Mouse (Mus musculus): ENCODE measurements around the gene Ets1.

Ets1 gene

DNA sequence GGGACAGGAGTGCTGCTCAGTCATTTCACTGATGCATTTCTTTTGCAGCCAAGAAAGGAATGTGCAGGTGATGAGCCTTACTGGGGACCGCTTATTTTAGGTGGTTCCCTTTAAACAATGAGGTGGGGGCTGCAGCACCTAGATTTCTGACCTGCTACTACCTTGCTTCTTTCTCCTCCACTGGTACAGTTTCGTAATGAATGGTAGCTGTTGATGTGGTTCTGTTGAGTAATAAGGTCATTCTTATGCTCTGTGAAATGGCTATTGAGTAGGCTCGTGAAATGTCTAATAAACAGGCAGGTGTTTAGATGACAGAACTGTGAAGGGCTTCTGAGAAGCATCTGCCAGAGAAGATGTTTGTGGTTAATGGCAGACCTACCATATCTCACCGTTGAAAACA is 25.5 kb downstream of the Ets1 start:
- no peak for DNase-seq (ENCODE audit: extremely low spot score, low read depth, low spot score)

DNA sequence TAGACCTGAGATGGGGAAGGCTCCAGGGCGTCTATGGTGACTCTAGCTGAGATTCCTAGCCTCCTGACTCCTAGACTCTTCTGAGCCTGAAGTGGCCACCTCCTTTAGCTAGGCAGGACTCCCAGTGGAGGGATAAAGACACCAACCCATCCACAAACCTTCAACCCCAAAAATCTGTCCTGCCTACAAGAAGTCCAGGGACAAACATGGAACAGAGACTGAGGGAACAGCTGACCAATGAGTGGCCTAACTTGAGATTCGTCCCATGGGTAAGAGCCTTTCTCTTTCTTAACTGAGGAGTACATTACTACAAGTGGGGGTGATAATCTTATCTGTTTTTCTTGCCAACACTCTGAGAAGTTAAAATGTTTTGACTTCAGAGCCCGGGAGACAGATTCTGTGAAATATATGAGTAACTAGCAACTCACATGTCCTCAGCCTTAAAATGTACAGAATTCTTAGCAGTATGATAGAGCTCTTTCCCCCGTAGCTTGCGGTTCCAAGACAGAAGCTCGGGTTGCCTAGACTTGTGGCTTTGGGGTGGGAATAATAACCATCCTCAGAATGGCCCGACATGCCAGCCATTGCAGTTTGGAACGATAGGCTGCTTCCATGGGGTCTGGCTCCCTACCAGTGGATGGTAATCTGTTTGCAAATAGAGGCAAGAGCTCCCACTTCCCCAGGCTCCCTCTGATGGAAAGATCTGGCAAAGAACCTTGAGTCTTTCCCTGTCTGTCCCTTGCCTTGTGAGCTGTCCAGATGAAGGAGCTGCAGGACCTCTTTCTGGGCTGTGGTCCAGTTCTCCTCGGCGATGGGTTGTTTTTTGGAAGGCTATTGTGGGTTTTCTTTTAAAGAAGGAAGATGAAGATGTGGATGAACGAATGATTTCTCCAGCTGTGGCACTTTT is 30.8 kb downstream of the Ets1 start:
- no peak for DNase-seq (ENCODE audit: extremely low spot score, low read depth, low spot score)

DNA sequence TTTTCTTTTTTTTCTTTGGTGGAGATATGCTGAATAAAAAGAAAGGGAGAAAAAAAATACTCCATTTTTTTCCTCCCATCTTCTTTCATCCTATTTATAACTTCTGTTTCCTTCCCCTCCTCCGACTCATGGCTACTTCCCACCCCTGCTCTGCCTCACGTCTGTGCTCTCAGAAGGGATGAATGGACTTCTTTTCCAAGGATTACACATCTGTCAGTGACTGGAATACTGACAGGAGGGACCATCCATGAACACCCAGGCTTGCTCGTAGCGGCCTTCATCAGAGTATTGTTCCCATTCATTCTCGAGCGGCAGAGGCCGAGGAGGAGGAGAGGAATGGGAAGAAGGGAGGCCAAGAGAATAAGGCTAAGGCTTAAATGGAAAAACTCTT is 31.5 kb downstream of the Ets1 start:
- DNase-seq (ENCODE audit: extremely low spot score, low read depth, low spot score): no peak

DNA sequence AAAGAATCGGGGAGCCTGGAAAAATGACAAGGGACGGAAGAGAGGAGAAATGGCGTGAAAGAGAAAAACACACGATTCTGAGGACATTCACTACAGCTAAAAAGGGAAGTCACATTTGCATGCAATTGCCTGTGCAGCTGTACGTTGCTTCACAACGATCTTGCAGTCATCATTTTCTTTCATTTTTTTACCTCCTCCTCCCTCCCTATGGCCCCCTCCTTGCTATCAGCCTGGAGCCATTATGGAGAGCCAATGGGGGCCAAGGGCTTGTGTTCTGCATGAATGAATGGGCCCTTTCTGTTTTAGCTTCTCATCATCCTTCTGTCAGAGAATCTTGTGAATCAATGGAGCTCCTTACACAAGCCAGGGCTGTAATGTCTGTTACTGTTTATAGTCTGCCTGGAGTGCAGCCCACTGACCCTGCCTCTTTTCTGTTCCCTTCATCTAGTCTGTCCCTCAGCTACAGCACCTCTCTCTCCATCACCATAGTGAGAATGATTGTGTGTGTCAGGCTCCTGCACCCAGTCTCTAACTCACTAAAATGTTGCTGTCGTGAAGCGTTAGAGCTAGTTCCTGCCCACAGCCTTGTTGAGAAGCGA is 32.2 kb downstream of the Ets1 start:
- DNase-seq (ENCODE audit: extremely low spot score, low read depth, low spot score): no peak

DNA sequence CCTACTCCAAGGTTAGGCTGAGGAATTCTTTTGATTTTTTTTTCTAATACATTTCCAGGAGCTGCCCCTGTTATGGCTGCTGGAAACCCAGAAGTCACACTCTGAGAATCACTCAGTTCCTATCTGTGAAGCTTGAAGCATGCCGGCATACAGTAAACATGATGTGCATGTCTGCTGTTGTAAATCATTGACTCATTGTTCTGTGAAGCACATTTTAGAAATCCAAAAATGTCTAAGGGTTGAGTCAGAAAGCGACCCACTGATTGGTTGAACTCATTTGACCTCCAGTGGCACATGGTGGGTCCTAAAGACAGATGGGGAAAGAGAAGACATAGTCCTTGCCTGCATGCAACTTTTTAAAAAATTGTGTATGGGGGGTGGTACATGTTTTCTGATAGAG is 33.4 kb downstream of the Ets1 start:
- DNase-seq (ENCODE audit: extremely low spot score, low read depth, low spot score): no peak

DNA sequence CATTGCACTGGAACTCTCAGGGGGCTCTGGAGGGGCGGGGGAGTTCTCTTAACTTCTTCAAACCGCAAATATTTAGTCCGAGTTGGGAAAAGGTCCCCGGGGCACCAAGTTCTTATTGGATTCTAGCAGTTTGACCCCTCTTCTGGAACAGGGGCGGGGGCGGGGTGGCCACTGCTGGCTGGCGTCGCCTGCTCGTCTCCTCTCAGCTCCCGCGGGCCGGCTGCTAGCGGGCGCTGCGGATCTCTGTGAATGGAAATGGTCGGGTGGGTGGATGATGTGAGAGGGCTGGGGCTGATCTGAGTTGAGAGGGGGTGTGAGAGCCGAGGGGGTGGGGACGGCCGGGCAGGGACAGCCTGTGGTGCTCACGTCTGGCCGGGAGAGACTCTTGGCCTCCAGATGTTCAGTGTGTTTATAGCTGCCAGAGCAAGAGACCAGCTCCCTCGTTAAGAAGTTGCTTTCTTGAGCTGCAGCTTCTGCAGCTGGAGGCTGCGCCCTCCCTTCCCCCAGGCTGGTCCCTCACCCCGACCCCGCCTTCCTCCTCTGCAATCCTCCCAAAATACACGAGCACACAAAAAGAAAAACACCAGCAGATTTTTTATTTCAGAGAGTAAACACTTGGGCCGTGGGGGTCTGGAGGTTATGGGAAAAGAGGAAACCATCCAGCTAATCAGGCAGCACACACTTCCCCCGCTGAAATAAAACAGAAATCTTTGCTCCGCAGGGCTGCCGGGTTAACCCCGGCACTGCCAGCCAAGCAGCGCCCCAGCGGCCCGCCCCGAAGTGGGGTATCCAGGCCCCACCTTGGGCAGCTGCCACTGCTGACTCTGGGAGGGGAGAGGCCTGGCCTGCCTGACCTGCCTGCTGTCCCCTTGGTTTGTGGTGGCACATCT is 36.2 kb downstream of the Ets1 start:
- peak; percentile 56 for DNase-seq (ENCODE audit: extremely low spot score, low read depth, low spot score)

DNA sequence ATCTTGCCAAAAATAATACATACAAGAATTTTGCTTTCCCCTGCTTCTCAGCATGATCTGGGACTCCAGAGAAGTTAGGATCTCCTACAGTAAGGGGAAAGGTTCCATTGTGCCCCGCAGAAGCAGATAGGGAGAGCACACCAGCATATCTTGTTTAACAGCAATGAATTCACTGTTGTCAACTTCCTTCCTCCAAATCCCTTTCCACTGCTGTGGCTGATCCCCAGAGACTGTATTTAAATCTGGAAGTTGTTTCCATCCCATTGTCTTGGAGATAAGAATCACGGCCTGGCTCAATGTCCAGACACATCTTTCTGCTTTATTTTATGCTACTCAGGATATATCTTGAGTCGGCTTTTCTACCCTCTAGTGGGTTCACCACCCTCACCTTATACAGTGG is 37.9 kb downstream of the Ets1 start:
- no peak for DNase-seq (ENCODE audit: extremely low spot score, low read depth, low spot score)

DNA sequence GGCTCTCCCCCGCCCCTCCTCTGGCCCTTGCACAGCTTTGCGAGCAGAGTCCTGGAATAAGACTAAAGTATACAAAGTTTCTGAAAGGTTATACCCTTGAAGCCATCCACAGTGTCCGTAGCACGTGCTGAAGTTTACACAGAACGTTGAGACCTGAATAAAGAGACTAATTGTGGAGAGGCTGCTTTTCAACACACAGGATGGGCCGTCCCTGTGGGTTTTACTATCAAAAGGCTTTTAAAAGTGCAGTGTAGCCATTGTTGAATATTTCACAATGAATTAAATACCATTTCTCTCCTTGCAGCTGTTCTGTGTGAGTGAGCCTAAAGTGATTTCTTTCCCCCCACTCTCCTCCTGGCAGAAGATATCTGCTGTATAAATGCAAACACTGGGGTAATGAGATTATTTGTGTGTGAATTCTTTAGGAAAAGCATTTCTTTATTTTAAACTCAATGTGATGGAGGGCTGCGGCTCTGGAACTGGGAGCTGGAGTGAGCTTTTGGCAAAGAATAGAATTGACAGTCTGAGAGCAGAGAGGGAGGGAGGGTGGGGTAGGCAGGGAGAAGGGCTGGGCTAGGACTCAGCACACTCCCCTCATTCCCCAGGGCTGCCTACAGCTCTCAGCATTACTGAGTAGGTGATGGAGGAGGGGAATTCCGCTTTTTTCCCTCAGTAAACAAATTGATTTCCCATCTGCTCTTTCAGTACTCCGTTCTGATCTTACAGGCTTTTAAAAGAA is 39.8 kb downstream of the Ets1 start:
- DNase-seq (ENCODE audit: extremely low spot score, low read depth, low spot score): no peak

DNA sequence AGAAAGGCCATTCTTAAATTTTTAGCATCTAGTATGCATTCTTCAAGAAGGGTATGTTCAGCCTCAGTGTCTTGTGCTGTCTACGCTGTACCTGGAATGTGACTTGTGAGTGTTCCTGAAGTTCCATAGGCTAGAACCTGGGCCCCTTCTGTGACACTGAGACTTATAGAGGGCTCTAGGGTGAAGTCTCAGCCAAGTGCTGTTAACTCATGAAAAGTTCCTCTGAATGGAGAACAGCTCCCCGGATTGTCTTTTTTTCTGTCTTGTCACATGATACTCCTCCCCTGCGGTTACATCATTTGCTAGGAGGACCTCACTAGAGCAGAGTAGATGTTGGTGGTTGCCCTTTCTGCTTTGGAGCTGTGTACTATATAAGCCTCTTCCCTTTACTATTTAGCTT is 40.5 kb downstream of the Ets1 start:
- DNase-seq (ENCODE audit: extremely low spot score, low read depth, low spot score): no peak

DNA sequence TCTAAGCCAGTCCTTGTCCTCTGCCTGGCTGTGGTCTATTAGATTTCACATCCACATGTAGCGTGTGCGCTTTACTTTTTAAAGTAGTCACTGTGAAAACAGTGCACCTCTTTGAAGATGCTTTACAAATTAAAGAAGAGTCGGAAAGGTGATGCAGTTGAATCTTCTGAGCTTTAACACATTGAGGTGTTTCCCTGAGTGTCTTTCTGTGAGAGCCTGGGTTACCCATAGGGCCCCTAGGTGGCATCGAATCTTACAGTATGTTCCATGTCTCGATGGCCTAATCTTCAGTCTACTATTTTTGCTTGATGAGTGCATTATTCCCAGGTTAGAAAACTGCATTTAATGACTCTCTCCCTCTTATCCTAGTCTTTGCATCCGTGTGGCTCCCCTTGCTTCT is 41.6 kb downstream of the Ets1 start:
- DNase-seq (ENCODE audit: extremely low spot score, low read depth, low spot score): no peak

DNA sequence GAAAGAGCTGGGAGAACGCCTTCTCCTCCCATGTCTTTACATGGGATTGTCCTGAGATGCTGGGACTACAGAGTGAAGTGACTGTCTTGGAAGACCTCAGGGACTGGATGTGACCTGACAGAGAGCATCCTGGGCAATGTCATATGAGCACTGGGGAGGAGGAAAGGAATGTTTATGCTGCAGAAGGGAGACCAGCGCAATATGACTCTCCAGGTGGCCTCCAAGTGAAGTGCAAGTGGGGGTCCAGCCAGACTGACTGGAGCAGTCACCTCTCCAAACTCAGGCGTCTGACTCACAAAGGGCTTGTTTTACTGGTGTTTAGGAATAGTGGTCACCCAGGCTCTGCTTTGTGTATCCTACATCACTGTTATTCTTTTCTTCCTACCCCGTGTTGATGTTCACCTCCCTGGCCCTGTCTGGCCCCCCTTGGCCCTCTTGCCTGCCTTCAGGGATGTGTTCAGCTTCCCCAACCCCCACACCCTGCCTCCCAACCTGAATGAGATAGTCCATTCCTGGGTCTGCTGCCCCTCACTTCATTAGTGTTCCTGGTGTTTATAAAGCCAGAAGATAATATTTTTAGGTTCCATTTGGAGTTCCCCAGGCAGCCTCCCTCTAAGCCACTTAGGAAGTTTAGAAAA is 42.2 kb downstream of the Ets1 start:
- no peak for DNase-seq (ENCODE audit: extremely low spot score, low read depth, low spot score)

DNA sequence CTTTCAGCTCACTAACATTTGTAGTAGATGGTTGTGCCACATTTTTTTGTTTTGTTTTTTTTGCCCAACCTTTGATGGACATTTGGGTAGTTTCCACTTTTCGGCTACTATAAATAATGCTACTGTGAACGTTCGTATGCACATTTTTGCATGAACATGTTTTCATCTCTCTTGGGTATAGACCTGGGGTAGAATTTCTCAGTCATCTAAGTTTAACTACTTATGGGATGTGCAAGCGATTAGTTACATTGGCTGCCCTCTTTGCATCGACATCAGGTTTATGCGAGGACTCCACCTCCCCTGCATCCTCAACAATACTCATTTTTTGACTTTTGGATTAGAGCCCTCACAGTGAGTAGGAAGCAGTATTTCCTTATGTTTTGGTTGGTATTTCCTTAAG is 43.5 kb downstream of the Ets1 start:
- DNase-seq (ENCODE audit: extremely low spot score, low read depth, low spot score): no peak

DNA sequence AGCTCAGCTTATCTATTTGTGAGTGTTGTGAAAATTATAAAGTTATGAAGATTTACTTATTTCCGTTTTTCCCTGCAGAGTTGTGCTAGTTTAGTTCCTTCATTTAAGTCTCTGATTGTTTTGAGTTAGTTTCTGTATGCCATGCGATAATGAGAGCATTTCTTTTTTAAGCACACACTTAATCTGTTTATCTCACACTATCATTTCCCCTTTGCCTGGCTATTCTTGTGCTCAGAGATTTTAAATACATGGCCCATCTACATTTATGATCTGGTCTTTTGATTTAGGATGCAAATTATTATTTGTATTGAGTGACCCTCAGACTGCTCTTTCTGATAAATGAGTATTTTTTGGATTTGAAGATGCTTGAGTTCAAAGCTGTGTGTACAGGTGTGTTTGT is 44.2 kb downstream of the Ets1 start:
- no peak for DNase-seq (ENCODE audit: extremely low spot score, low read depth, low spot score)

DNA sequence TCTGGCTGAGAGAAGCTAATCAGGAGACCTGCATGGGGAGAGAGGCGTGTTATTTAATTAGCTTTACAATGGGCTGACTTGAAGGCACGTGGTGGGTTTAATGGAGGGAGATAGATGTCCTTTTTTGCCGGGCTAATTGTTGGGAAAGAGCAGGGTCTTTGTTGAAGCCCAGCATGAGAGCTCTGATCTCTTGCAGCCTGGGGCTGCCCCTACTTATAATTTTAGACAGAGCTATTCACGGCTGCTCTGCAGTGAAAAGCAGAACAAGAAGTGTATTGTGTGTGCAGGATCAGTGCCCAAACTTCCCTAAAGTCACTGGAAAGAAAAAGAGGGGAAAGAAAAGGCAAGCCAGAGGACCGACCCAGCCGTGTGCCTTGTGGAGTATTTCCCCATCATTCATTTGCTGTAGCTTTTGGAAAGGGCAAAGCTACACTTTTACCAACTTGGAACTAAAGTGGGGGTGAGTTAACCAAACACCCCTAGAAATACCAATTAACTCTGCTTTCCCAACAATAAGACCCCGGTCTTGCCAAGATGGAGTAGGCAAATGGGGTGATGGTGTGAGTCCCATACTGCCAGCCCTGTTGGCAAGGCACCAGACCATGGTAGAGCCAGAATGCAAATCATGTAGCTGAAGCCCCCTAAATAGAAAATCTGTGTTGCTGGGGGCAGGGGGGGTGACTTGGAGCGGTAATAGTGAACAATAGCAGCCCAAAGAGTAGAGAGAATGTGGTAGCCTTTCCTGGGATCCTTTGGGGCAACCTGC is 50.0 kb downstream of the Ets1 start:
- DNase-seq (ENCODE audit: extremely low spot score, low read depth, low spot score): no peak

DNA sequence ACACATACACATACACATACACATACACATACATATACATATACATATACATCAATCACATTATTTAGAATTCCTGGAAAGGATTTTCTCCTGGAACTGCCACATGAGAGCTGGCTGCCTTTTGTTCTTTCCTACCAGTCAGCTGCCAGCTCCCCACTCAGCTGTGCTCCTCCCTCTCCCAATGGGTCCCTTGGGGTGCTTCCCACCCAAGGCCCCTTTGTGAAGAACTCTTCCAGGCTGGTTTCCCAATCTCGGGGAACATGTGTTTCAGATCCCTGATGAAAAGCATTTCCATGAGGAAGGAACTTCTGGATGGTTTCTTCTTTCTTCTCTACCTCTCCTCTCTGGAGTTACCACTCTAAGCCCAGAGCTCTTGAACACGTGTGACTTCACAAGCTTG is 52.3 kb downstream of the Ets1 start:
- no peak for DNase-seq (ENCODE audit: extremely low spot score, low read depth, low spot score)

DNA sequence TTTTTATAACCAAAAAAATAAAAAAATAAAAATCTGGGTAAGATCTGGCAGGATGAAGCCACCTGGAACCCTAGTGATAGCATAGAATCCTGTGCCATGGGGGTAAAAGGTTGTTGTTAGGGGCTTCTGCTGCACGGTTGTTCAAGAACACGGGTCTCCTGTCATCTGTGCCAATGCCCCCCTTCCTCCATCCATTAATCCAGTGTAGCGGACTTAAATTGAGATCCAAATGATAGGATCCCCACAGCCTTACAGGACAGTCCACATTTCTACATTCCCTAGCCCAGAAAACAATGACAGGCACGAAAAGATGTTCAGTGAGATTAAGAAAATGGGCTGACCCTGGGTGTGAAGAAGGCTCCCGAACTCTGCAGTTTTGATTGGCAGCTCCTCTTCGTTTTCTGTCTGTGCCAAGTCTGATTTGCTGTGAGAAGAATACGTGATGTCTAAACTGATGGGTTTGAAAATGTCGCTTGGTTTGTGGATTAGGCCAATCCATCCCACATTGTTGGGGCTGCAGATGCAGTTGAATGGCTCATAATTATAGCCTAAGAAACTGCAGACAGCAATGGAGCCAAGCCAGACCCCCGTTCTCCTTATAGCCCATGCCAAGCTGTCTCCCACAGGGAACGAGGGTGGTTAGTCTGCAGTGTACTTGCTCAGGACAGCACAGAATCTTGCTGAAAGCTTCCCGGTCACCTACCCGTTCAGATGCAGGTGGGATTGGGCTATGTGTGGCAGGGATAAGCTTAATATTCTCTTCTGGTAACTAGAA is 55.3 kb downstream of the Ets1 start:
- no peak for DNase-seq (ENCODE audit: extremely low spot score, low read depth, low spot score)

DNA sequence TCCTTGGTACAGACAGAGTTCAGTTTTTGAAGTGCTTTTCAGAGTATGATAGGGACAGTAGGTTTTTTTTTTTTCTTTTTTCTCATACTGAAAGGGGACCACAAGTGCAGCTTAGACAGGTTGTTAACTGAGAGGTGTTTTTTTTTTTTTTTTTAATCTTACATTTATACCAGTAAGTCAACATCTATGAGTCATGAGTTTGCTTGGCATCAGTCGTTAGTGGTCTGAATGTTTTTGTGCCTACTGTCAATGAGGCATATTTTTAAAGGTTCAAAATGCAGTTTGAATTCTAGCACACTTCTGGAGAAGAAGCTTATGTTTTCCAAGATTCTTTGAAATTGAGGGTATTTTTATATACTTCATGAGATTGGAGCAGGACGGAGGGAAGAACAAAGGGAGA is 56.9 kb downstream of the Ets1 start:
- DNase-seq (ENCODE audit: extremely low spot score, low read depth, low spot score): no peak

DNA sequence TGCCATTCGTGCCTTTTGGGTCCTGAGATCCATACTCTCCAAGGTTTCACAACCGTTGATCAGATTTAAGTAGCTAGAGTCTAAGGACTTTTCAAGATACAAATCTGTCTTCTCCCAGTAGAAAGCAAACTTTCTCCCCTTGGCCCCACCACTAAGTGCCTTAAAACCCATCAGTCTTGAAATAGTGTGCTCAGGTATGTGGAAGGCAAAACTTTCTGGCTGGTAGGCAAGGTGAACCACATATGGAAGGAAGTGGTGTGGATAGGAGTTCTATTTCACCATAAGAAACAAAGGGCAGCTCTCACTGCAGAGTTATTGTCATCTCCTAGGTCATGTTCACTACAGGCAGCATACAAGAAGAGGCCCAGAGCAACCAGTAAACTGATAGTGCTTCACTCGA is 57.4 kb downstream of the Ets1 start:
- DNase-seq (ENCODE audit: extremely low spot score, low read depth, low spot score): no peak

Measured in hindlimb bud, embryonic 11.5 days (tissue).